Mouse (Mus musculus) mature B cell (primary cell): ENCODE measurements around the gene Chst3.
"Not testable (repeated sequence)": the region's sequence is repeated elsewhere in the genome, so short reads cannot be mapped to it uniquely, and the experiment has no call there.

ENCODE experiments used
- in situ Hi-C: fragments of 300-500 bp; cut with MboI; formaldehyde crosslinking; loops from 2 replicates; pipeline ENCODE4 v1.14.3; 2019

Chst3 gene

DNA sequence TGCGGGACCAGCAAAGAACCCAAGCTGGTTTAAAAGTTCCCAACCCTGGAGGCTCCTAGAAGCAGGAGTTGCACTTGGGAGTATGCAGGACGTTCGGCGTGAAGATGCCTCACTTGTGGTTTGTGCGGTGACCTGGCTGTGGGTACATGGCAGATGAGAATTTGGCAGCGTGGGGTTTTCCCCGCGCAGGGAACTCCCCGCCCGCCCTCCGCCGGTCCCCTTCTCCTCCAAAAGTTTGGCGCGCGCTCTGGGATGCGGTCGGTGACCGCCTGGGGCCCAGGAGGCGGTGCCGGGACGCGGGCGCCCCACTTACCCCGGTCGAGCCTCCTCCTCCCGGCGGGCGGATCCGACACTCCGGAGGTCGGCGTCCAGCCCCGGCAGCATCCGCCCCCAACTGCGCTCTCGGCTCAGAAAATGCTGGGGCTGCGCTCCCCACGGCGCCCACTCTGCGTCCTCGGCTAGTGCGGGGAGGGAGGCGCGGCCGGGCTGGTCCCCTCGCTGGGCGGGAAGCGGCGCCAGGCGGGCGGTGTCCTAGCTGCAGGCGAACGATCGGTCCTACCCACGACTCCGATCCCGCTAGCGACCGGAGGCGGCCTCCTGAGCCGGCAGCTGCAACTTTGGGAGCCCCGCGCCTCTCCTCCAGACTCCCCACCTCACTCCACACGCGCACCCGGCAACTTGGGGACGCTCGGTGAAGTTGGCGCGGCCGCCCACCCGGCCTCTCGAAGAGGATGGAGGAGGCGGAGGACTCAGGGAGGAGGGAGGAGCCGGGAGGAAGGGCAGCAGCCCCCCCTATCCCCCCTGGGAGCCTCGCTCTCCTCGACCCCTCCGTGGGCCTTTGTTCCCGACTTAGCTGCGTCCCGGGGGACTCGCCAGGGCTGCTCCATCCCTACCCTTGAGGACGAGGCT, at the start of gene Chst3:
TSS of gene Chst3 (minus strand) at position 670 of the 909 bp plus-strand sequence.
- in situ Hi-C loops, result loop anchor here (5.0 kb wide), 1 partner anchor 62 kb away; no protein-coding TSS in a partner anchor

DNA sequence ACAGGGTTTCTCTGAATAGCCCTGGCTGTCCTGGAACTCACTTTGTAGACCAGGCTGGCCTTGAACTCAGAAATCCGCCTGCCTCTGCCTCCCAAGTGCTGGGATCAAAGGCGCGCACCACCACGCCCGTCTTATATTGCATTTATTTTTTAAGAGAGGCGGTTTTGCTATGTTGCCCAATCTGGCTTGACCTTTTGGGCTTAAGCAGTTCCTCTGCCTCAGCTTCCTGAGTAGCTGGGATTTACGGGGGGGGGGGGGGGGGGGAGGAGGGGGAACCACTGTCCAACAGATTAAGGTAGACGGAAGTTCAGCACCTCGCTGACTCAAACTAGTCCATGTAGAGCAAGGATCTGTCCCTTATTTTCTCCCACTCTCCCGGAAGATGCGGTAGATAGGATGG, 49.7 kb upstream of the Chst3 start:
- in situ Hi-C loops, result no loop called here

- in situ Hi-C loops, result no loop called here
These were observed 47.9 kb upstream of the Chst3 start for GRCm38 (mm10) chr10:60266842-60267401.

DNA sequence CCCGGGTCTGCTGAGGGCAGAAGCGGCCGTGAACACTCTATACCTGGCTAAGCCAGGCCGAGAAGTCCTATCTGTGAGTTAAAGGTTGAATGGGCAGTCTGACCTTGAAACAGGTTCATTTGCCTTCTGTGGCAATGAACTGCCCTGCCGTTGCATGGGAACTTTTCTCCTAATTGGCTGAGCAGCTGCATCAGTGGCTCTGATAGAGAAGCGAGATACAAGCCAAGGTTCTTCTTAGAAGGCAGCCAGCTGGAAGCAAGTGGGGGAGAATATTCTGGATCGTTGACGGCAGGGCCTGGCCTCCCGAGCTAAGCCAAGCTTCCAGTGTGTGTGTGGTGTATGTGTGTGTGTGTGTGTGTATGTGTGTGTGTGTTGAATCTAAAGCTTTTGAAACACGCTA, 46.2 kb upstream of the Chst3 start:
- in situ Hi-C loops, result no loop called here

DNA sequence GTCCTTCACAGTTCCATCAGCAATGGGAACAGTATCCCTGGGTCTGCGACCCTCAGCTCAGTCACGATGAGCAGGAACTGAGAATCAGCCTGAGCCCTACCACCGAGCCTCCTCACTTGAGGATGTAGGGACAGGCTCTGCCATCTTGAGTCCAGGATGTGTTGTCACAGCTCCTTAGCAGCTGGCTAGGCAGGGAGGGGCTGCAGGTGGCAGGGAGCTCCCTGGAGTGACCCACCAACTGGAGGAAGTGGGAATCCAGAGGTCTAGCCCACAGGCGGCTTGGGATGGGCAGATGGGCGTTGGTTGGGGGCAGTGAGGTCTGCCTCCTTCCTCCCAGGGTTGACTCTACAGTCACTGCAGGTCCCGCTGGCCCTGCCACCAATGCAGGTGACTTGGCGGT, 44.3 kb upstream of the Chst3 start:
- in situ Hi-C loops, result no loop called here

DNA sequence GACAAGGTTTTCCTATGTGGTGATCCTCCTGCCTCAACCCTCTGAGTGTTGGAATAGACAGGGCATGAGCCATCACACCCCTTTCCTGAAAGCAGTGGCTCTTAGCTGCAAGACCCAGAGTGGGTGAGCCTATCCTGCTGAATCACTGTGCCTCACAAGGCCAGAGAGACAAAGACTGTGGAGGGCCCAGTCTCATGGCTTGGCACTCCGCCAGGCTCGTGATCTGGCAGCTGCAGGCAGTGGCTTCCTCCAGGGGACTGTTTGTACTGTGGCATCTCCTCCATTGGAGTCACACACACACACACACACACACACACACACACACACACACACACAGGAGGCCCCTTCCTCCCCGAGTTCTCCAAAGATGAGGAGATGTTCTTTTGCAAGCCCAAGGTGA, 43.3 kb upstream of the Chst3 start:
- in situ Hi-C loops, result no loop called here

DNA sequence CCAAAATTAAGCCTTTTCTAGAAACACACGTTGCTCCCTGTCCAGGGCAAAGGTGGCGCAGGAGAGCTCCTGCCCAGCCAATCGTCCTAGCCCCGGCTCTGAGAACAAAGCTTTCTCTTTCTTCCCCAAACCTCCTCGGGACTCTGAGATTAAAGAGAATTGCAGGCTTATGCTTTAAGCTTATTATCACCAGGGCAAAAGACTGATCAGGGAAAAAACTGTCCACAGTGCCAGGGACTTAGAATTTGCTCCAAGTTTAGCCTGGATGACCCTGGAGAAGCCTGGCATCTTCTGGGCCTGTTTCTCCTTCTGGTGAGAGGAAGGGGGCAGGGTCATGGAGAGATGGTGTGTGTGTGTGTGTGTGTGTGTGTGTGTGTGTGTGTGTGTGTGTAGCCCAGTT, 42.5 kb upstream of the Chst3 start:
- in situ Hi-C loops, result no loop called here

GRCm38 (mm10) chr10:60260557-60261294, 41.7 kb upstream of the Chst3 start:
- in situ Hi-C loops, result no loop called here

- in situ Hi-C loops, result no loop called here
These were observed 38.3 kb upstream of the Chst3 start for GRCm38 (mm10) chr10:60257261-60257825.

DNA sequence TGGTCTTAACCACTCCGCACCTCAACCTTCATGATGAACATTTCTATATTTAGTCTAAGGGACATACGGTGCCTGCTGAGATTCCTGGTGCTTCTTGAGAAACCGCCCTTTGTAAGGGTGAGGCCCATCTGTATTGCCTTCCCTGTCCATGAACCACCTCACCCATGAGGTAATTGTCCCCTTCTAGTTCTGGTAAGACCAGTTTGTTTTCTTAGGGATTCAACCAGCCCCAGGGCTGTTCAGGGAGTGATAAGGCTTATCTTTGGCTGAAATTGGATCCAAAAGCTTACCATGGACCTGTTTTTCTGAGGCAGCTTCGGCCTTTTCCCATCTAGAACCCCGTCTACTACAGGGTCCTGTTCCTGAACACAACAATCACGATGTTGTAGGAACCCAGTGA, 37.0 kb upstream of the Chst3 start:
- in situ Hi-C loops, result no loop called here

DNA sequence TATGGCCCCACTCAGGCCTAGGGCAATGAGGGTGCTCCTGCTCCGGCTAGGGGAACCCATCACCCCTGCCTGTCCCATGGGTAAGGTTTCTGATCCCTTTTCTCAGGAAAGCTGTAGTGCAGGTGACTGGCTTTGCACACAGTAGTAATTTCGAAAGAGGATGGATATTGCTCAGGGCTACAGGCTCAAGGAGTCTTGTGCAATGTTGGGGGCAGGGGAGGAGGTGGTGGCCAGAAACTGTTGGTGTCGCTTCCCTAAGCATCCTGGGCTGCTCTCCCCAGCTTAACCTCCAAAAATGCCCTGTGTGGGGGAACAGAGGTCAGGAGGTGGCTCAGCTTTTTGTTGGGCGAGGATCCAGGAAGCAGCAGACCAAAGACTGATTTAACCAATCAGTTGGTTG, 33.5 kb upstream of the Chst3 start:
- in situ Hi-C loops, result no loop called here

DNA sequence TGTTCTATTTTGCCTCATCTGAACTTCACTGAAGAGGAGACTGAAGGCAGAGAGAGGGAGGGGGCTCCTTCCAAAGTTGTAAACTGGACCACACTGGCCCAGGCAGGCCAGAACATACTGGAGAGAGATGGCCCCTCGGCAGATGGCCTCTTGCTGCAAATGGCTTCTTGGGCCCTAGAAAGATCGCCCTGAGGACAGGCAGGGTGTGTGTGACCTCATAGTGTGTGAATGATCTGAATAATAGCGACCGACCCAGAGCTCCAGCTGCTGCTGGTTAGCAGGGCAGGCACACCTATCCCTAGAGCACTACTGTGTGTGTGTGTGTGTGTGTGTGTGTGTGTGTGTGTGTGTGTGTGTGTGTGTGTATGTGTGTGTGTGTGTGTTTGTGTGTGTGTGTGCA, 33.1 kb upstream of the Chst3 start:
- in situ Hi-C loops, result no loop called here

- in situ Hi-C loops, result no loop called here
These were observed 31.4 kb upstream of the Chst3 start for GRCm38 (mm10) chr10:60250426-60250965.

DNA sequence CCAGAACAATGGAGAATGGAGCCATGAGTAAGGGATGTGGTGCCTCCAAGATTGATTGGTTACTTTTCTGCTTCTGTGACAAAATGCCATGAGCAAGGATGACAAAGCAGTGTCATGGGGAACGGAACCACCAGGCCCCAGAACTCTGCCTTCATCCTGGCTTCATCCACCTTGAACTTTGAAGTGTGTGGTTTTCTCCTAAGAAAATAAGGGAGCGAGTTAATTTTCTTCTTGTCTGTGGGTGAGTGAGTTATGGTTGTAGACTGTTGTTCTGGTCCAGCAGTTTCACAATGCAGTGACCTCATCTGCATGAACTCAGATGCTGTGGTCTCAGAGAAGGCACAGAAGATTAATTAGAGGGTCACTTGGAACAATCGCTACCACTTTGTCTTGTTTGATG, 29.3 kb upstream of the Chst3 start:
- in situ Hi-C loops, result not testable (repeated sequence)

DNA sequence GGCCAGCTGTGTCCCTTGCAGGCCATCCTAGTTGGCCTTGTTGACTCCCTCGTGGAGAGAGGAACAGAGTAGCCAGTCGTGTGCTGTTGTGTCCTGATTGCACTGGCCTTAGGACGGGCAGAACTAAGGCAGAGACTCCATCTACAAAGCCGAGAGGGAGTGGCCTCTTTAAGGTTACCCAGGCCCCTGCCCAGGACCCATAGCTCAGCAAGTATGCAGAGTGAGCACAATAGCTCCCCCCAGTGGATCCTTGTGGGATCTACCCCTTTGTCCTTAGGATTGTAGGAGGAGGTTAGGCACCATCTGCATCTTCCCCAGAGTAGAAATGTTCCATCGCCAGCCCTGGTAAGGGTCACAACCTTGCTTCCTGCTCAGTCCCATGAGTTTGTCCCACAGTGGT, 27.5 kb upstream of the Chst3 start:
- in situ Hi-C loops, result no loop called here

GRCm38 (mm10) chr10:60245635-60246034, 26.6 kb upstream of the Chst3 start:
- in situ Hi-C loops, result no loop called here

DNA sequence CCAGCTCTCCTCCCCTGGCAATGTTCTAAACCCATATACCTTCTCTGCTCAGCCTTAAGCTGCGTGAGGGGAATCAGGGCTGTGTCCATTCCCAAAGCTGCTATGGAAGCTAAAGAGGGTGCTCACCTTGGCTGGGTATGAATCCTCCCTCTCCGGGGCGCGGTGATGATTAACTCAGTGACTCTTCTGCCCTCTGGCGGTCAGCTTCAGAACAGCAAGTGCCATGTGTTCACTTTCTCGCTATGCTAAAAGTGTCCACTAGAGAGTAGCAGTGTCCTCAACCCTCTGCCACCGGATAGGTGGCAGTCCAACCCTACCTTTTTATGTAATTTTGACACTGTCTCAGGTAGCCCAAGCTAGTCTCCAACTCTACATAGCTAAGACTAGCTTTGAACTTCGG, 26.0 kb upstream of the Chst3 start:
- in situ Hi-C loops, result no loop called here

DNA sequence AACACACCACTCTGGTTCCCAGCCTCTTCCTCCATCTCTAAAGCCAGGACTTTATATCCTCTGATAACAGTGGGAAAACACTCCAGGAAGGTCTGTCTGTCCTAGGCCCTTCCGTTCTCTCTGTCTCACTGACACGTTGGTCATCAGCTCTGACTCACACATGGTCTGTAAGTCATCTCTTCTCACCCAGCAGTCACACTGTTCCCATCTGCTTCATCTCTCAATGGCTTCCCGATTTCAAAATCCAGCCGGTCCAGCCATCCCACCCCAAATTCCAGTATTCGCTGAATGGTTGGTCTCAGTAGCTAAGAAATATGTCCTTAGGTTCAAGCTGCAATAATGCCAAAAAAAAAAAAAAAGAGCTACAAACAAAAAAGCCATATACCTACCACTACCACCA, 24.9 kb upstream of the Chst3 start:
- in situ Hi-C loops, result no loop called here

DNA sequence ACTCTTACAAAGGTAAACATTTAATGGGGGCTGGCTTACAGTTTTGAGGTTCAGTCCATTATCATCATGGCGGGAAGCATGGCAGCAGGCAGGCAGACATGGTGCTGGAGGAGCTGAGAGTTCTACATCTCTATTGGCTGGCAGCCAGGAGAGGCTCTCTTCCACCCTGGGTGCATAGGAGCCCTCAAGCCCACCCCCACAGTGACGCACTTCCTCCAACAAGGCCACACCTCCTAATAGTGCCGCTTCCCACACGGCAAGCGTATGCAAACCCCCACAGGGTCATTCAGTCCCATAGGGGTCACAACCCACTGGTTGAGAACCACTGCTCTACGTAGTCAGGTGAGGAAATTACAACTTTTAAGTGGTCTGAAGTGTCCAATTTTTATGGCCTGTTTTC, 21.4 kb upstream of the Chst3 start:
- in situ Hi-C loops, result no loop called here

- in situ Hi-C loops, result no loop called here
These were observed 18.6 kb upstream of the Chst3 start for GRCm38 (mm10) chr10:60237475-60238154.

DNA sequence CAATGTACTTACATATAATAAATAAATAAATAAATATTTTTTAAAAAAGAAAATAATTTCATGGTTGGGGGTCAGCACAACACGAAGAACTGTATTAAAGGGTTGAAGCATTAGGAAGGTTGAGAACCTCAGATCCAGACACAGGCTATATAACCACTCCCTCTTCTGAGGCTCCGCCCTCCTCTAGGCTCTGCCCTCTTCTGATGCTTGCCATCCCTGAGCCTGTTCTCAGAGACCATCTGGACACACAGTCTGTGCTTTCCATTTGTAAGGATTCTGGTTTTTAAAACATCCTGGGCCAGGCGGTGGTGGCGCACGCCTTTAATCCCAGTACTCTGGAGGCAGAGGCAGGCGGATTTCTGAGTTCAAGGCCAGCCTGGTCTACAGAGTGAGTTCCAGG, 16.8 kb upstream of the Chst3 start:
- in situ Hi-C loops, result not testable (repeated sequence)

GRCm38 (mm10) chr10:60234006-60234405, 14.9 kb upstream of the Chst3 start:
- in situ Hi-C loops, result no loop called here
